Mouse (Mus musculus): ENCODE measurements at regions not wholly inside any gene's neighbourhood (a gene's known extent, or its start where the extent isn't known, plus 50 kb on each side); places are given as distances from the start of the nearest gene placed in this dataset.
"Not testable (repeated sequence)": the region's sequence is repeated elsewhere in the genome, so short reads cannot be mapped to it uniquely, and the experiment has no call there.

- Histone ChIP-seq H3K4me1 (replicated peaks; ENCODE audit: control insufficient read depth, insufficient read depth, low read length) (no peaks in the 10 kb centered on the region), H3K27ac (ENCODE audit: control insufficient read depth, insufficient read depth, low read length) (no peak overlapping the region), H3K36me3 (ENCODE audit: control insufficient read depth, insufficient read depth, low read length) (no peaks in the 10 kb centered on the region), H3K4me3 (ENCODE audit: control insufficient read depth, insufficient read depth, low read length) (no peak overlapping the region), H3K27me3 (ENCODE audit: control insufficient read depth, insufficient read depth, low read length) (no peaks in the 10 kb centered on the region)
- no peak for DNase-seq
- 91% methylated on average over 2 of the region's 2 CpGs for WGBS
- no peak for TF ChIP-seq POLR2A (IDR thresholded peaks at IDR 0.05; ENCODE audit: control insufficient read depth, extremely low read depth, insufficient read depth, low read length, poor library complexity)
- no peak for TF ChIP-seq CTCF (IDR thresholded peaks at IDR 0.05; ENCODE audit: borderline replicate concordance, control insufficient read depth, extremely low read depth, insufficient read depth, low read length, poor library complexity)
These were observed 531.3 kb downstream of the Cypt12 start for GRCm38 (mm10) chr3:18479557-18479956.

DNA sequence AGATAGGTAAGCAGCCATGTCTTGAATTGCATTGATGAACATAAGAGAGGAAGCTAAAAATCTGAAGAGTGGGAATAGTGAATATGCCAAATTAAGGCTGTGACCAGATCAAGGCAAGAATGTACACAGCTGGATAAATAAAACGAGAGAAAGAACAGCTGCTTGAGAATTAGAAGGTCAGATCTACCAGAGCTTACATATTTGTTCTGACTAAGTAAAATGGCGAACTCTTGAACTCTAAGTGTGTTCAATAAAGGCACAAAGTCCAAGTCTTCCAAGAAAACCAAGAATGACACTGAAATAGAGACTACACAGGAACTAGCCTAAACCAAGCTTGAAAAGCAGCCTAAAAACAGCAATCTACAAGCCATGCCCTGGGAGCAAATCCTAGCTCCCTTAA lies 533.8 kb downstream of the Cypt12 start:
- TF ChIP-seq CTCF (IDR thresholded peaks at IDR 0.05; ENCODE audit: borderline replicate concordance, control insufficient read depth, extremely low read depth, insufficient read depth, low read length, poor library complexity): no peak
- TF ChIP-seq POLR2A (IDR thresholded peaks at IDR 0.05; ENCODE audit: control insufficient read depth, extremely low read depth, insufficient read depth, low read length, poor library complexity): no peak
- Histone ChIP-seq H3K27me3 (ENCODE audit: control insufficient read depth, insufficient read depth, low read length) (no peaks in the 10 kb centered on the region), H3K36me3 (ENCODE audit: control insufficient read depth, insufficient read depth, low read length) (no peaks in the 10 kb centered on the region), H3K4me1 (replicated peaks; ENCODE audit: control insufficient read depth, insufficient read depth, low read length) (no peaks in the 10 kb centered on the region), H3K27ac (ENCODE audit: control insufficient read depth, insufficient read depth, low read length) (no peak overlapping the region), H3K4me3 (ENCODE audit: control insufficient read depth, insufficient read depth, low read length) (no peak overlapping the region)
- WGBS: 90% methylated on average over 2 of the region's 2 CpGs
- DNase-seq: no peak

- Histone ChIP-seq H3K4me3 (ENCODE audit: control insufficient read depth, insufficient read depth, low read length) (no peak overlapping the region), H3K27me3 (ENCODE audit: control insufficient read depth, insufficient read depth, low read length) (no peaks in the 10 kb centered on the region), H3K4me1 (replicated peaks; ENCODE audit: control insufficient read depth, insufficient read depth, low read length) (no peaks in the 10 kb centered on the region), H3K27ac (ENCODE audit: control insufficient read depth, insufficient read depth, low read length) (no peak overlapping the region), H3K36me3 (ENCODE audit: control insufficient read depth, insufficient read depth, low read length) (no peaks in the 10 kb centered on the region)
- no peak for TF ChIP-seq CTCF (IDR thresholded peaks at IDR 0.05; ENCODE audit: borderline replicate concordance, control insufficient read depth, extremely low read depth, insufficient read depth, low read length, poor library complexity)
- TF ChIP-seq POLR2A (IDR thresholded peaks at IDR 0.05; ENCODE audit: control insufficient read depth, extremely low read depth, insufficient read depth, low read length, poor library complexity): no peak
- 53% methylated on average over 2 of the region's 2 CpGs for WGBS
- DNase-seq: no peak
These were observed 540.7 kb downstream of the Cypt12 start for GRCm38 (mm10) chr3:18488886-18489285.

- no peak overlapping the region for H3K27ac ChIP-seq (ENCODE audit: control insufficient read depth, insufficient read depth, low read length)
- H3K27me3 ChIP-seq (ENCODE audit: control insufficient read depth, insufficient read depth, low read length): no peaks in the 10 kb centered on the region
- H3K4me3 ChIP-seq (ENCODE audit: control insufficient read depth, insufficient read depth, low read length): no peak overlapping the region
- no peaks in the 10 kb centered on the region for H3K36me3 ChIP-seq (ENCODE audit: control insufficient read depth, insufficient read depth, low read length)
- TF ChIP-seq CTCF (IDR thresholded peaks at IDR 0.05; ENCODE audit: borderline replicate concordance, control insufficient read depth, extremely low read depth, insufficient read depth, low read length, poor library complexity) (no peak), POLR2A (IDR thresholded peaks at IDR 0.05; ENCODE audit: control insufficient read depth, extremely low read depth, insufficient read depth, low read length, poor library complexity) (no peak)
- no peak for DNase-seq
- 87% methylated on average over 3 of the region's 3 CpGs for WGBS
- H3K4me1 ChIP-seq (replicated peaks; ENCODE audit: control insufficient read depth, insufficient read depth, low read length): no peaks in the 10 kb centered on the region
These were observed 574.4 kb downstream of the Cypt12 start for GRCm38 (mm10) chr3:18522562-18522961.

GRCm38 (mm10) chr3:18524011-18524410 lies 575.8 kb downstream of the Cypt12 start:
- Histone ChIP-seq H3K27ac (ENCODE audit: control insufficient read depth, insufficient read depth, low read length) (no peak overlapping the region), H3K4me3 (ENCODE audit: control insufficient read depth, insufficient read depth, low read length) (no peak overlapping the region), H3K27me3 (ENCODE audit: control insufficient read depth, insufficient read depth, low read length) (no peaks in the 10 kb centered on the region), H3K4me1 (replicated peaks; ENCODE audit: control insufficient read depth, insufficient read depth, low read length) (no peaks in the 10 kb centered on the region), H3K36me3 (ENCODE audit: control insufficient read depth, insufficient read depth, low read length) (no peaks in the 10 kb centered on the region)
- WGBS: 81% methylated on average over 2 of the region's 2 CpGs
- no peak for DNase-seq
- TF ChIP-seq CTCF (IDR thresholded peaks at IDR 0.05; ENCODE audit: borderline replicate concordance, control insufficient read depth, extremely low read depth, insufficient read depth, low read length, poor library complexity): no peak
- no peak for TF ChIP-seq POLR2A (IDR thresholded peaks at IDR 0.05; ENCODE audit: control insufficient read depth, extremely low read depth, insufficient read depth, low read length, poor library complexity)

- Histone ChIP-seq H3K27me3 (ENCODE audit: control insufficient read depth, insufficient read depth, low read length) (no peaks in the 10 kb centered on the region), H3K27ac (ENCODE audit: control insufficient read depth, insufficient read depth, low read length) (no peak overlapping the region), H3K4me1 (replicated peaks; ENCODE audit: control insufficient read depth, insufficient read depth, low read length) (no peaks in the 10 kb centered on the region), H3K4me3 (ENCODE audit: control insufficient read depth, insufficient read depth, low read length) (no peak overlapping the region), H3K36me3 (ENCODE audit: control insufficient read depth, insufficient read depth, low read length) (no peaks in the 10 kb centered on the region)
- no peak for TF ChIP-seq POLR2A (IDR thresholded peaks at IDR 0.05; ENCODE audit: control insufficient read depth, extremely low read depth, insufficient read depth, low read length, poor library complexity)
- no peak for TF ChIP-seq CTCF (IDR thresholded peaks at IDR 0.05; ENCODE audit: borderline replicate concordance, control insufficient read depth, extremely low read depth, insufficient read depth, low read length, poor library complexity)
- DNase-seq: no peak
- WGBS: 94% methylated on average over 2 of the region's 2 CpGs
These were observed 609.0 kb downstream of the Cypt12 start for GRCm38 (mm10) chr3:18557201-18557600.

DNA sequence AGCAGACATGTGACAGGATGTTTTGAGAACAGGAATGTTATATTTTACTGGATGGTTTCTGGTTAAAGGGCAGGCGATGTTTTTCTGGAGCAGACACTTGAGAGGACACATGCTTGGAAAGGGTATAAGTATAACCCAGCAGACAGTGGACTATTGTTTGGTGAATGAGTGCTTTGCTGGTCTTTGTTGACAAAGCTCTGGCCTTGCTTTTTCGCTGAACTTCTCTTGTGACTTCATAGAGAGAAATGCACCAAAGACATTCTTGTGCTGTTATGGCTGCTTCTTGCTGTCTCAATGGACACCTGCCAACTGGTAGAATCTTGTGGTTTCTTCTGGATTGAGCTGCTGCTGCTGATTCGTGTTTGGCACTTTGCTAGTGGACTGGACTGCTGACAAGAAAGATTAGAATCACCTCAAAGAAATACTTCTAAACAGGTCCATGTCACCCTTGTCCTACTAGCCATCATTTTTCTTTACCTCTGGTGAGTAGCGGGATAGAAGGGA lies 612.1 kb downstream of the Cypt12 start:
- no peak for TF ChIP-seq CTCF (IDR thresholded peaks at IDR 0.05; ENCODE audit: borderline replicate concordance, control insufficient read depth, extremely low read depth, insufficient read depth, low read length, poor library complexity)
- TF ChIP-seq POLR2A (IDR thresholded peaks at IDR 0.05; ENCODE audit: control insufficient read depth, extremely low read depth, insufficient read depth, low read length, poor library complexity): no peak
- no peaks in the 10 kb centered on the region for H3K36me3 ChIP-seq (ENCODE audit: control insufficient read depth, insufficient read depth, low read length)
- H3K27ac ChIP-seq (ENCODE audit: control insufficient read depth, insufficient read depth, low read length): no peak overlapping the region
- H3K27me3 ChIP-seq (ENCODE audit: control insufficient read depth, insufficient read depth, low read length): no peaks in the 10 kb centered on the region
- H3K4me3 ChIP-seq (ENCODE audit: control insufficient read depth, insufficient read depth, low read length): no peak overlapping the region
- no peak for DNase-seq
- H3K4me1 ChIP-seq (replicated peaks; ENCODE audit: control insufficient read depth, insufficient read depth, low read length): no peaks in the 10 kb centered on the region
- WGBS: 66% methylated on average over 4 of the region's 4 CpGs

DNA sequence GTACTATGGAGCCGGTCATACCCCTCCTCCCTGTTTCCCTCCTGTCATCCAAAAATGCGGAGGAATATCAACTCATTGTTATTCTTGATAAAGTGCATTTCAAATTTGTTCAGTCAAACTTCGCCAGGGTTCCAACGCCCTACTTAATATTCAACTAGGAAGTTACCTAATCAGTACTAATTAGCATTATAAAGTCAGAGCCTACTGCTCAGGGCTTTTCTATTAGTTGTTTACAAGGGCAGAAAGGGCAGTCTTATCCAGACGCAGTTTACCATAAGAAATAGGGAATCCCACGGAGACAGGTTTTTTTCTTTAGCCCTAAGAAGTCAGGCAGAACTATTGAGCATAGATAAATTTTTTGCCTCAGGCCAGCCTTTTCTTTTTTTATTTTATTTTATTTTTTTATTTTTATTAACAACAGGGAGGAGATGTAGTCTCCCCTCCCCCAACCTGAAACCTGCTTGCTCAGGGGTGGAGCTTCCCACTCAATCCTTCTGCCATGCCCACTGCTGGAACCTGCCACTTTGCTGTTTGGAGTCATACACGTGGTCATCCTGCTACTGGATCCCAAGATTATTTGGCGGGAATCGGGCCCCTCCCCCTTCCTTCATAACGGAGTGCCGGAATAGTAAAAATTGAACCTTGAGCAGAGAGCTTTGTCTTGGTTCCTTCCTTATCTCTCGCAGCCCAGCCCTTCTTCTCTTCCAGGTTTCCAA lies 632.9 kb downstream of the Cypt12 start:
- not testable (repeated sequence) for H3K4me1 ChIP-seq (replicated peaks; ENCODE audit: control insufficient read depth, insufficient read depth, low read length); H3K27me3 ChIP-seq (ENCODE audit: control insufficient read depth, insufficient read depth, low read length); H3K27ac ChIP-seq (ENCODE audit: control insufficient read depth, insufficient read depth, low read length); H3K4me3 ChIP-seq (ENCODE audit: control insufficient read depth, insufficient read depth, low read length); H3K36me3 ChIP-seq (ENCODE audit: control insufficient read depth, insufficient read depth, low read length); DNase-seq
- 81% methylated on average over 12 of the region's 12 CpGs for WGBS

Measured in thymus, adult 2 months (tissue).